Mouse (Mus musculus) layer of hippocampus, postnatal 14 days (tissue): ENCODE measurements around the gene Gm21987. TPM values are rescaled to one million over a fixed set of nuclear protein-coding genes. Genes with fewer than 3 reads are reported as not detected.

Source experiments
- DNase-seq, 2 experiments: peaks; one replicate each; pipeline ENCODE4 v3.0.0; 2021 to 2022; ENCODE audit warnings: low spot score in 2 of 2, mixed read lengths in 1 of 2
- total RNA-seq, 2 experiments: library from RNA; stranded (reverse); gene quantifications; 2 replicates each; pipeline ENCODE4 v1.2.3; 2021

Gene Gm21987
- total RNA-seq, 2 experiments from 2014 or later: not detected

DNA sequence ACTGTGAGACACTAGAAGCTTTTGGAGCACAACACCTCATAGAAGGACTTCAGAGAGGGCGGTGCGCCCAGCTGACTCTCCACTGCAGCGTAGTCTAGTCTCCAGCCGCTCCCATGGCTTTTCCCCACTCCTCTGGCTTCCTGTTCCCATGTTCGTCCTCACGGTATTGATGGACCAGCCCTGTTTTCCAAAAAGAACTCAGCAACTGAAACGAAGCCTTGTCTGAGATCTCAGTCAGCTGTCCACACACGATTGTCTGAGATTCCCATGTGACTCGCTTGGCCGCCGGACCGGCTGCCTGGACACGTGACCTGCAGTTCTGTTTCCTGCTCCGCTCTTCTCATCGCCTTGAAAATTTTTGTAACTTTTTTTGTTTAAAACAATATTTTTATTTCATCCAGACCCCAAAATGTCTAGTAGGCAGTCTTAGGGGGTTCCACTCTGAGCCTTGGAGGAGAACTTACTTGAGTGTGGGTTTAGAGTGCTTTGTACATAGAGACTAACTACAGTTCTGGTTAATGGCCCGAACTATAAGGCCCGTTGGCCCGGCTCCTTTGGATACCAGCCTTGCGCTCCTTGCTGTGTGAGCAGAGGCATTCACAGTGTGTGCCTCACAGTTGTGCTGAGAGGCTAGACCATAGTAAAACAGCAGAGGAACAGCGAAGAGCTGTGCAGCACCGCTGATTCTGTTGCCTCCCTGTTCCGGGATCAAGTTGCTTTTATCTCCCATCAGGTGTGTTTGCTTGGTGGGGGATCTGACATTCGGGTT, 45.5 kb downstream of the Gm21987 start:
- DNase-seq: no peak

- DNase-seq: no peak
Measured at GRCm38 (mm10) chr16:38394191-38394618, 47.4 kb downstream of the Gm21987 start.

GRCm38 (mm10) chr16:38395060-38395730, 48.4 kb downstream of the Gm21987 start:
- DNase-seq: no peak

DNA sequence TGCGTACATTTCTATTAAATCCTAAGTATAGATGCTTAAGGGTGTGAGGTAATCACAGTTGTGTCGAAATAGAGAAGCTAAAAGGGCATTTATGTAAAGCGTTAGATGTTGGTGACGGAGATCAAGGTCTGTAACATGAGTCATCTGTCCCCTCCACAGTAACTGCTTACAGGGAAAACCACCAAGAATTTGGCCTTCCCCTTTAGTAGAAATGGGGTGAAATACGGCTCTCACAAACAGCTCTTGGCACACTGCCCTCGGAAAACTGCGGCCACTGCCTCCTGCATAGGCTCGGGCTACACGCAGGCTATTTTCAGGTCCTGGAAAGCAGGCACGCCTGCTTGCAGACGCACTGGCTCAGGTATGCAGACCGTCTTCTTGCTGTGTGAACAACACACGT, 49.3 kb downstream of the Gm21987 start:
- no peak for DNase-seq

- no peak for DNase-seq
Measured at GRCm38 (mm10) chr16:38398266-38398665, 51.4 kb downstream of the Gm21987 start.

GRCm38 (mm10) chr16:38399076-38399475, 52.2 kb downstream of the Gm21987 start:
- DNase-seq: no peak

- DNase-seq: peak; percentile 41 to 46
Measured at GRCm38 (mm10) chr16:38399531-38400231, 52.8 kb downstream of the Gm21987 start.

DNA sequence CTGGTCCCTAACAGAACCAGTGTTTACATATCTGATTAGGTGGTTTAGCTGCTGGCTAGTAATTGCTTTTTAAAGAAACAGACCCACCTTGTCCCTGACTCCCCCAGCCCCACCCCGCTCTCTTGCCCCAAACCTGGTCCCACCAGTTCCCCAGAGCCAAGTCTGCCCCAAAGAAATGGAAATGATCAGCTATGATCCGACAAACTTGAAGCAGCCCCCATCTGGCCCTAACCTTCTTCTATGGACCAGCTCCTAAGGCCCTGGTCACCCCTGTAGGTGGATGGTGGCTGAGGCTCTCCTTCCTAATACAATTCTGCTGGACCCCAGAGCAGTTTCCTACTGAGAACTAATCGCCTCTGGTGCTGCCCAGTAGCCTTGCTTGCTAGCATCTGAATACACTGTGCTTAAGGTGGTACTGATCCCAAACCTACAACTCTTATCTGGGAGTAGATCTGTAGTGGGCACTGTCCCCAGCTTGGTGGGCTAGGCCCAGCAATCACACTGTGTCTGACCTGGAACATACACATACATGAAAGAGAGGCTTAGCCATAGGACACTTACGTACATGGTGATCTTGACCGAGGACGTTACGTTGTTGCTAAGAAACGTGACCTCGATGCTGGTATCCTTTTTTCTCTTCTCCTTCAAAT, 53.6 kb downstream of the Gm21987 start:
- no peak for DNase-seq

DNA sequence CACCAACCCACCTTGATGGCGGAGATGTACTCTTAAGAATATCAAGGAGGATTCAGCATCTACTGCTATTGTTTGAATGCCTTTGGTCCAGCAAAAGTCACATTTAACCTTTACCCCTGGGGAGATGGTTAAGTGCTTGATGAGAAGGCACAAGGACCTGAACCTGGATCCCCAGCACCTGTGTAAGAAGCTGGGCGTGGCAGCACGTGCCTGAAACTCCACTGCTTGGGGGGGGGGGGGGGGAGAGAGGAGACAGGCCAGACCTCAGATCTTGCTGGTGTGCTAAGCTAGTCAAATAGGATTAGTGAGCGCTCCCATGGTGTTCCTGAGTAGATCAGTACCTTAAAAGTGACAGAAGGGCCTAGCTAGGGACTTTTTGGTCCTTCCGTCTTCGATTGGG, 54.6 kb downstream of the Gm21987 start:
- no peak for DNase-seq

- DNase-seq: no peak
Measured at GRCm38 (mm10) chr16:38403639-38404038, 56.8 kb downstream of the Gm21987 start.

DNA sequence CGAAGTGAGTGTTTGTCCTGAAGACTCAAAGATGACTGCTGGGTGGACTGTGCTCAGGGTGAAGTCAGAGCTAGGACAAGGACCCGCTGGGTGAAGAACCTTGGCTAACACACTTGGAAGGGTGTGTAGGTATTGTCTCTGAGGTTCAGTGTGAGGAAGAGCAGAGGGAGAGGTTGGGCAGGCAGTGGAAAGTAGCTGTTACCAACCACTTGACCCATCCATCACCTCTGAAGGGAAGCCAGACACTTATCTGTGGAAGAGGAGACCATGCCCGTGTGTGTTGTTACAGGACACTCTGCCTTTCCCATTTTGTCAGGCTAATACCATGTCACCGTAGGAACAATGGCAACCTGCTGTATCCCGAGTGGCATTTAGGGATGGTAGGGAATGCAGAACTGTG, 59.5 kb downstream of the Gm21987 start:
- no peak for DNase-seq

GRCm38 (mm10) chr16:38406708-38407107, 59.9 kb downstream of the Gm21987 start:
- DNase-seq: no peak

DNA sequence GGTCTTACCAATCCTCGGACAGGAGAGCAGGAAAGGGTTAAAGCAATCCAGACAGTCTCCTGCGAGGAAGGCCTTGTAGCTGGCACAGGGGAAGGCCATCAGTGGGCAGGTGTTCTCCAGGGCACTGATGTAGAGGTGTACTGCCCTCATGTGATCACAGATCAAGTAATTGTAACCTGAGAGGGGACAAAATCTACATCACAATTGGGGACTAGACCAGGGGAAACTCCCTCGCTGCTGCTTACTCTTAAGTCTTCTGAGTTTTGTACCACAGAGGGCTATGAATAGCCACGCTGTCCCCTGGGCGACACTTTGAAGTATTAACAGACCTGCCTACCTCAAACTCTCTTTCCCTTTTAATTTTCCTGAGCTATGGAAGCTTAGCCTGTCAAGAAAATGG, 60.7 kb downstream of the Gm21987 start:
- no peak for DNase-seq

GRCm38 (mm10) chr16:38408416-38408815, 61.6 kb downstream of the Gm21987 start:
- no peak for DNase-seq

Other genes with a start within 250 kb of the Gm21987 start
- not detected for gene Nr1i2, start 52.2 kb upstream of the Gm21987 start, total RNA-seq
- 1 to 10 TPM; 1.1 to 2.0 TPM for gene Maats1, start 4.9 kb upstream of the Gm21987 start, total RNA-seq
- gene Cox17, start within 50 bp of the Gm21987 start, total RNA-seq: 10 to 100 TPM; 94.9 to 97.0 TPM
- gene Popdc2, start 15.2 kb downstream of the Gm21987 start, total RNA-seq: under 1 TPM; 0.43 to 0.44 TPM
- gene Pla1a, start 86.1 kb downstream of the Gm21987 start, total RNA-seq: under 1 TPM; 0.60 to 0.76 TPM
- 10 to 100 TPM; 58.4 to 62.4 TPM for gene Adprh, start 105.7 kb downstream of the Gm21987 start, total RNA-seq
- gene Cd80, start 108.5 kb downstream of the Gm21987 start, total RNA-seq: under 1 TPM; 0.36 to 0.76 TPM
- gene Timmdc1, start 175.6 kb downstream of the Gm21987 start, total RNA-seq: 10 to 100 TPM; 29.6 to 34.4 TPM
- 10 to 100 TPM; 42.2 to 44.3 TPM for gene Poglut1, start 203.2 kb downstream of the Gm21987 start, total RNA-seq
- 10 to 100 TPM; 24.0 to 25.5 TPM for gene Tmem39a, start 211.7 kb downstream of the Gm21987 start, total RNA-seq